ENCODE assay signal across 19 mouse cellular contexts in the genomic region with DNA sequence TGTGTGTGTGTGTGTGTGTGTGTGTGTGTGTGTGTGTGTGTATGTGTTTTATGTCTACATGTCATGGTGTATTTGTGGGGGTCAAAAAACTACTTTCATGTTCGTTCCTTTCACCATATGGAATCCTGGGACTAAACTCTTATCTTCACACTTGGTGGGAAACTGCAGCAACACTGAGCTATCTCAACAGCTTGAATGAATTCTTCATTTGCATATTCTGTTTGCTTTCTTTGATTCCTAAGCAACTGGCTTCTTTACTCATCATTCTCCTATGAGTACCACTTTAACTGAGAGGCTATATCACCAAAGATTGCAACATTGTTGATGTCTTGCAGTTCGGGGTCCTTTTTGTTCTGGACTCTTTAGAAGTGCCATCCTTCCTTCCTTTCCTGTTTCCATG.
A peak's percentile ranks its signal among the peaks of the same experiment; 100 is the strongest.
DNase-seq lines count a peak whose midpoint lies in the region; ATAC-seq and TF ChIP-seq lines count a peak whose summit lies in the region.
"Had no signal": no experiment of that assay in that cellular context is flagged by ENCODE, and none has a peak within 500 bp of the region (broad histone marks: within the 10 kb centered on the region; RNA-seq: fewer than 3 reads in every experiment).

No protein-coding gene starts in this region.

- no peak overlapping the region for H3K27ac ChIP-seq in forebrain, postnatal 0 days (ENCODE audit: low read depth, low read length)
- no peak overlapping the region for H3K27ac ChIP-seq in forebrain, embryonic 16.5 days (ENCODE audit: low read length)

- TF ChIP-seq CTCF in forebrain, postnatal 0 days (IDR thresholded peaks at IDR 0.05; ENCODE audit: low read depth) = no peak

- H3K4me2 ChIP-seq in forebrain, postnatal 0 days (ENCODE audit: low read depth) = no peak overlapping the region
- no peak overlapping the region for H3K4me2 ChIP-seq in forebrain, embryonic 16.5 days (ENCODE audit: low read length)

- H3K4me3 ChIP-seq in forebrain, postnatal 0 days (ENCODE audit: low read depth, low read length) = no peak overlapping the region
- H3K4me3 ChIP-seq in forebrain, embryonic 16.5 days (replicated peaks; ENCODE audit: low read length) = no peak overlapping the region

- no peaks in the 10 kb centered on the region for H3K27me3 ChIP-seq in forebrain, postnatal 0 days (ENCODE audit: insufficient read depth, low read length)
- no peaks in the 10 kb centered on the region for H3K27me3 ChIP-seq in forebrain, embryonic 16.5 days (replicated peaks; ENCODE audit: control insufficient read depth, insufficient read depth, low read length)
- H3K27me3 ChIP-seq: CH12.LX, Patski had no signal

- WGBS in forebrain, postnatal 0 days = 69% methylated on average over 2 of the region's 2 CpGs
- WGBS in forebrain, embryonic 16.5 days = 71% methylated on average over 2 of the region's 2 CpGs

- no peak for DNase-seq in forebrain, postnatal 0 days
- no peak for DNase-seq in frontal cortex, postnatal 10 days (ENCODE audit: low spot score in 2 of 2)
- DNase-seq: adrenal gland, adult 2 months; adrenal gland, adult 8-10 months; adrenal gland, postnatal 10 days; adrenal gland, postnatal 14 days; adrenal gland, postnatal 25 days; adrenal gland, postnatal 36 days; B cell, adult 2 months; cerebellum, adult 11 months; cerebellum, adult 11-12 months; cerebellum, adult 18-20 months had no signal

- ATAC-seq in forebrain, postnatal 0 days = peak; percentile 76
- ATAC-seq in forebrain, embryonic 16.5 days = no peak
- peak; percentile 65; the same call in 1 of the 2 replicates for ATAC-seq in frontal cortex, adult (ENCODE audit: low TSS enrichment)
- ATAC-seq: activated CD4-positive, CD25-positive, alpha-beta regulatory T cell, adult 4 months; CD4-positive, CD25-positive, alpha-beta regulatory T cell, adult 4 months; Patski had no signal

- no peaks in the 10 kb centered on the region for H3K4me1 ChIP-seq in forebrain, postnatal 0 days (ENCODE audit: insufficient read depth)
- no peaks in the 10 kb centered on the region for H3K4me1 ChIP-seq in forebrain, embryonic 16.5 days (replicated peaks; ENCODE audit: control insufficient read depth, insufficient read depth, low read length)

- no peak overlapping the region for H3K9ac ChIP-seq in forebrain, postnatal 0 days
- H3K9ac ChIP-seq in forebrain, embryonic 16.5 days (replicated peaks; ENCODE audit: low read depth, low read length) = no peak overlapping the region

- no peaks in the 10 kb centered on the region for H3K9me3 ChIP-seq in forebrain, postnatal 0 days (ENCODE audit: low read length)
- no peaks in the 10 kb centered on the region for H3K9me3 ChIP-seq in forebrain, embryonic 16.5 days (ENCODE audit: control insufficient read depth, low read length)
- H3K9me3 ChIP-seq: G1E had no signal

- peaks cover 4% of the 10 kb centered on the region; the same call in 1 of the 2 replicates for H3K36me3 ChIP-seq in forebrain, postnatal 0 days (ENCODE audit: insufficient read depth)
- no peaks in the 10 kb centered on the region for H3K36me3 ChIP-seq in forebrain, embryonic 16.5 days (ENCODE audit: control insufficient read depth, insufficient read depth)
- H3K36me3 ChIP-seq: G1E had no signal
